Mouse (Mus musculus) liver, embryonic 14.5 days (tissue): ENCODE results near the gene Hivep2. TPM values are rescaled to one million over a fixed set of nuclear protein-coding genes. Genes with fewer than 3 reads are reported as not detected.

ENCODE experiments used
- ATAC-seq: fragments of 200-750 bp; cut with Nextera tagmentation; 2 replicates; pipeline ENCODE4 v1.8.0; 2017; ENCODE audit warnings: moderate number of reproducible peaks, mild to moderate bottlenecking, moderate library complexity; ENCODE audit not compliant: insufficient read depth
- DNase-seq, 3 experiments: peaks; one replicate each; pipeline ENCODE4 v3.0.0-alpha.2; 2012 to 2013; ENCODE audit warnings: low read depth in 3 of 3, low spot score in 3 of 3
- H3K27ac ChIP-seq: fragments of 300-500 bp; sonication (generic); 2 replicates; pipeline ENCODE4 v1.5.1; 2014; ENCODE audit warnings: moderate library complexity, mild to moderate bottlenecking, control low read depth, inconsistent platforms
- H3K27me3 ChIP-seq: fragments of 300-500 bp; sonication (generic); 2 replicates; pipeline ENCODE4 v1.6.1; 2014; ENCODE audit warnings: mild to moderate bottlenecking, low read length, moderate library complexity; ENCODE audit not compliant: control insufficient read depth, insufficient read depth
- H3K36me3 ChIP-seq: fragments of 300-500 bp; sonication (generic); replicated peaks from 2 replicates; pipeline ENCODE4 v1.6.1; 2014; ENCODE audit warnings: low read depth; ENCODE audit not compliant: control insufficient read depth, insufficient read depth
- H3K4me1 ChIP-seq, 2 experiments: fragments of 200-500 bp in 1 of 2; fragments of 300-500 bp in 1 of 2; sonication (generic) in 1 of 2; replicated peaks; 2 replicates each; pipeline ENCODE4 v1.6.1; 2012 to 2014; ENCODE audit warnings: antibody characterized with exemption in 1 of 2, inconsistent platforms in 1 of 2, low read length in 1 of 2; ENCODE audit not compliant: control insufficient read depth in 2 of 2, insufficient read depth in 2 of 2
- H3K4me2 ChIP-seq: fragments of 300-500 bp; sonication (generic); 2 replicates; pipeline ENCODE4 v1.6.1; 2014; ENCODE audit warnings: low read depth, mild to moderate bottlenecking, control low read depth, moderate library complexity
- H3K4me3 ChIP-seq, 2 experiments: fragments of 200-500 bp in 1 of 2; fragments of 300-500 bp in 1 of 2; sonication (generic) in 1 of 2; 2 replicates each; pipeline ENCODE4 v1.5.1; 2012 to 2014; ENCODE audit warnings: low read depth in 2 of 2, low read length in 2 of 2, mild to moderate bottlenecking in 2 of 2, control low read depth in 1 of 2, inconsistent platforms in 1 of 2, moderate library complexity in 1 of 2; ENCODE audit not compliant: insufficient read depth in 1 of 2
- H3K9ac ChIP-seq: fragments of 300-500 bp; sonication (generic); replicated peaks from 2 replicates; pipeline ENCODE4 v1.6.1; 2014; ENCODE audit warnings: mild to moderate bottlenecking, control low read depth, moderate library complexity
- H3K9me3 ChIP-seq: fragments of 300-500 bp; sonication (generic); 2 replicates; pipeline ENCODE4 v1.6.1; 2016; ENCODE audit warnings: low read length, mixed read lengths; ENCODE audit not compliant: control insufficient read depth
- CTCF ChIP-seq: IDR thresholded peaks from 2 replicates; pipeline ENCODE4 v1.5.1; 2016; ENCODE audit warnings: antibody characterized with exemption, low read depth, control low read depth
- EP300 ChIP-seq: IDR thresholded peaks from 2 replicates; pipeline ENCODE4 v1.6.1; 2016; ENCODE audit warnings: antibody characterized with exemption, low read depth
- WGBS: fragments of 180-500 bp; shearing (Covaris S2); extraction: QIAGEN DNeasy Blood & Tissue Kit; methylation state at CpG from one replicate; pipeline ENCODE4 v1.1.7; 2014; ENCODE audit not compliant: insufficient replicate concordance; 5-methylcytosine and 5-hydroxymethylcytosine counted together
- polyA plus RNA-seq, 2 experiments: library from polyadenylated mRNA; depleted of rRNA in 1 of 2; stranded (reverse) in 1 of 2; unstranded in 1 of 2; fragments of >200 nt; fragmentation: Nextera tagmentation in 1 of 2; extraction: Ambion mirVana in 1 of 2; gene quantifications; 2 replicates each; pipeline versions ENCODE4 v1.2.1 to v1.2.3; 2012 to 2014

The Hivep2 gene
- polyA plus RNA-seq (2012; rRNA removed) (0.25 and 0.33 TPM in 2 replicates), polyA plus RNA-seq (2014; fragmentation: Nextera tagmentation; extraction: Ambion mirVana) (0.32 and 0.48 TPM in 2 replicates)

DNA sequence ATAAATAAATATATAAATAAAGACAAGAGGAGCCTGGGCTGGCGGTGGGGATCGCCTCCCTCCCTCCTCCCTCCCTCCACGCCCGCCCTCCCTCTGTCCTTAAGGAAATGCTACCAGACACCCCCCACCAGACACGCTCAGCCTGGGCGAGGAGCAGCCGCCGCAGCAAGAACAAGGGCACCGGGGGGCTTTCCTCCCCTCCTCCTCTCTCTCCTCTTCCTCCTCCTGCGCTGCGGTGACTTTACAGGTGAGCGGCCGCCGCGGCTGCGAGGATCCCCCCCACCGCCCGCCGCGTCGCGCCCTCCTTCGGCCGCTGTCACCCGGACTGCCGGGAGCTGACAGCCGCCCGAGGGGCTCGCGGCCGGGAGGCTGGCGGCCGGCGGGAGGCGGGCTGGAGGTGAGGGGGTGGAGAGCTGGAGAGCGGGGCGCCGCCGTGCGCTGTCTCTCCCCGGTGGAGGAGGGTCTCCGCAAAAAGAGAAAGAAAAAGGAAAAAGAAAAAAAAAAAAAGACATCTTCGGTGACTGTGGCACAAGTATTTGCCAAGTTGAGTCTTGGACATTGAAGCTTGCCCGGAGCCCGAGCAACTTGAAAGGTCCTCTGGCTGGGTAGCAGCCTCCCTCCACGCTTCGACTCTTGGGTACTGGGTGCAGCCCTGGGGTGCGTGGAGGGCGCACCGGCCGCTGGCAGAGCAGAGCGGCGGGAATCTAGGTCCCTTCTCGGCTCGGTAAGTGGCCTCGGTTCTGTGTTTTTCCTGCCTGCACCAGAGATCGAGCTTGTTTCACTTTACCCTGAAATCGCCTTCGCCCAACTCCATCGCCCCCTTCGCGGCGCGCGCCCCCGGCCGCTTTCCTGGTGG lies at the start of gene Hivep2:
Gene Hivep2, plus strand, starts transcription at position 102 of the 856 bp plus-strand sequence.
- ATAC-seq (peak; percentile 22; the same call in 1 of the 2 replicates), DNase-seq (no peak)
- WGBS: 1% methylated on average over 64 of the region's 67 CpGs
- no peak within 1 kb of the TSS for H3K27ac ChIP-seq
- no peak within 1 kb of the TSS; the same call in 1 of the 2 replicates for H3K9ac ChIP-seq
- TF ChIP-seq CTCF (no peak), EP300 (no peak)
- peak within 1 kb of the TSS; percentile 56 to 61 for H3K4me3 ChIP-seq
- H3K27me3 ChIP-seq: peaks cover 65% of the 10 kb centered on the region
- peak within 1 kb of the TSS; percentile 74 for H3K4me2 ChIP-seq
- H3K4me1 ChIP-seq: no peaks in the 10 kb centered on the region
- H3K36me3 ChIP-seq: no peaks in the 10 kb centered on the region
- H3K9me3 ChIP-seq: no peaks in the 10 kb centered on the region

DNA sequence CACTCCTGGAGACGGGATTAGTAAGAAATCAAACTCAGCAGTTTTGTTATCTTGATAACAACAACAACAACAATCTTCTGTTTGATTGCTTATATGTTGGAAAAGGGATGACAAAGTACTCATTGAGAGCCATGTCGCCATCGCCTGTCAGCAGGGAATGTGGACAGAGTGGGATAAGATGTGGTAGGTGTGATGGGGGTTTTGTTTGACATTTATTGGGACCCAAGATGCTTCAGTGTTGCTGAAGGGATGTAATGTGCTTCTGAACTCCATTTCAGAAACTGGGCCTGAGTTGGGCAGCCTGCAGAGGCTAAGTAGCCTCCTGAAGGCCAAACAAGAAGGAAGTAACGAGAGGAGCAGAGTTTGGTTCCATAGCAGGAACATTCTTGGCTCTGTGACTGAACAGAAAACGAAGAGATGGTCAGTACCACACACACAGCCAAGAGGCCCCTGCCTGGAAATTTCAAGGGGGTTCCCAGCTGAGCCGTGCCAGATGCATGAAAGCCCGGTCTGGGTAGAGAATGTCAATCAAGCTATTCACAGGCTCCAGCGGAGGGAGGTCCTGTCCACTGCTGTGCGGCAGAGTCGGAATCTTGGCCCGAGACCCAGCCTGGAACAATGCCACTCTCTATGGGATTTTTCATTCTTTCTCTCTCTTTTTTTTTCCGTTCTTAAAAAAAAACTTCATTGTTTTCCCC lies 49.1 kb upstream of the Hivep2 start:
- no peaks in the 10 kb centered on the region for H3K9me3 ChIP-seq
- DNase-seq (no peak), ATAC-seq (no peak)
- no peaks in the 10 kb centered on the region for H3K4me1 ChIP-seq
- H3K9ac ChIP-seq: no peak overlapping the region
- WGBS: 64% methylated on average over 12 of the region's 12 CpGs
- no peaks in the 10 kb centered on the region for H3K27me3 ChIP-seq
- H3K4me2 ChIP-seq: no peak overlapping the region
- H3K36me3 ChIP-seq: no peaks in the 10 kb centered on the region
- H3K27ac ChIP-seq: no peak overlapping the region
- TF ChIP-seq EP300: no peak
- TF ChIP-seq CTCF: no peak
- no peak overlapping the region for H3K4me3 ChIP-seq

DNA sequence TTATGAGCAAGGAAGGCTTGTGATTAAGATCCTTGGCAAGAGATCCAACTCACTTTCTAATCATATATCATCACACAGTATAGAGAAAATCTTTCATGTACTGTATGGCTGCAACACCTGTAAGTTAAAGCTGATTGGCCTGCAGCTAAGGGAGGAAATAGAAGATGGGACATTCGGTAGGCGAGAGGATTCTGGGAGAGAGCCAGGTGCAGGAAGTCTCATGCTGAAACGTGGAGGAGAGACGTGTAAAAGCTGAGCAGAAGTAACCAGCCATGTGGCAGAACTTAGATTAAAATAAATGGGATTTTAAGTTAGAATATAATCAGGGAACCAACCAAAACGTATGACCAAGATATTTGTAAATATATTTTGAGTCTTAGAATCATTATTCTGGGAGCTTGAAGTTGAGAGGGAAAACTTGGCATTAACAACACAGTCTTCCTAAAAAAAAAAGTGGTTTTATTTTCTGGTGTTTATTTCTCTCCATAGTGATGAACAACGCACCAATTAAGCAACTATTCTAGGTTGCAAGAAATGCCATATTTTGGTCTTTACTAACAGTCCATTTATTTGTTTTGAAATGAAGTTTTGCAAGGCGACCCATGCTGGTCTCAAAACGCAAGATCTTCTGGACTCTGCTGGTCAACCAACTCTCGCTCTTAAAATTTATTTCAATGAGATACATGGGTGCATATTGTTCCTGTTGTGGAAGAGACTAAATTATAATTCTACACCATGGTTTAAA lies 44.1 kb upstream of the Hivep2 start:
- Histone ChIP-seq H3K27me3 (no peaks in the 10 kb centered on the region), H3K27ac (no peak overlapping the region), H3K36me3 (no peaks in the 10 kb centered on the region), H3K9me3 (no peaks in the 10 kb centered on the region), H3K4me3 (no peak overlapping the region), H3K4me2 (no peak overlapping the region), H3K4me1 (no peaks in the 10 kb centered on the region), H3K9ac (no peak overlapping the region)
- WGBS: 57% methylated on average over 9 of the region's 9 CpGs
- DNase-seq (no peak), ATAC-seq (no peak)
- no peak for TF ChIP-seq CTCF

DNA sequence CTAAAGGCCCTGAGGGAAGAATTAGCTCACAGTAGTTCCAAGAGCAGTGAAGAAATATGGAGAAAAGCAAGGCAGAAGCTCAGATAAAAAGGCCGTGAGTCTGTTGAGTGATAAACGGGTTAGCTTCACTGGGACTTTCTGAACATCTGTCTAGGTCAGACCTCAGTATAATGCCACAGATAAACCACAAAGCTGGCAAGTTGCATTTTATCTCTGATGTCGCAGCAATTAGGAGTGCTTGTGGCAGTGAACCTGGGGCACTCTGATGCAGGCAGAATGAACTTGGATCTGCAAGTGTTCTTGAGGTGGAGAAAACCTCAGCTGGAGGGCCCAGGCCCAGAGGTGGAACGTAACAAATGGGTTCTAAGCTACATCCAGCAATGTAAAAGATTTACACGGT lies 36.6 kb upstream of the Hivep2 start:
- peak; percentile 50 to 52 (median 52) for DNase-seq
- TF ChIP-seq CTCF (no peak), EP300 (peak; percentile 88)
- Histone ChIP-seq H3K4me2 (no peak overlapping the region), H3K9ac (no peak overlapping the region), H3K9me3 (no peaks in the 10 kb centered on the region), H3K4me1 (peaks cover 0 to 16% of the 10 kb centered on the region in 2 experiments; a peak in 3 of 4 replicates), H3K36me3 (no peaks in the 10 kb centered on the region), H3K4me3 (no peak overlapping the region), H3K27ac (no peak overlapping the region), H3K27me3 (no peaks in the 10 kb centered on the region)
- WGBS: 15% methylated on average over 5 of the region's 5 CpGs
- peak; percentile 92 for ATAC-seq
